Mouse (Mus musculus): Measurements from ENCODE around the gene Mblac2. TPM values are rescaled to one million over a fixed set of nuclear protein-coding genes. Genes with fewer than 3 reads are reported as not detected.

Gene Mblac2
- total and polyA plus RNA-seq, 3 experiments: 0.58 to 1.2 TPM; not detected in 1

GRCm38 (mm10) chr13:81675333-81675732, 35.8 kb upstream of the Mblac2 start:
- no peak overlapping the region for H3K27ac ChIP-seq (ENCODE audit: control insufficient read depth, low read depth, low read length)
- H3K9me3 ChIP-seq (replicated peaks; ENCODE audit: insufficient read depth, low read length): no peaks in the 10 kb centered on the region
- H3K27me3 ChIP-seq (ENCODE audit: control insufficient read depth in 1 of 2, insufficient read depth in 2 of 2, low read length in 2 of 2): no peaks in the 10 kb centered on the region
- peaks cover 0 to 15% of the 10 kb centered on the region in 2 experiments; a peak in 2 of 4 replicates for H3K36me3 ChIP-seq (ENCODE audit: control insufficient read depth in 1 of 2, insufficient read depth in 2 of 2, low read length in 2 of 2)
- H3K79me2 ChIP-seq (ENCODE audit: control insufficient read depth, insufficient read depth, low read length, poor library complexity): no peaks in the 10 kb centered on the region
- no peak overlapping the region for H3K9ac ChIP-seq (ENCODE audit: control insufficient read depth, low read depth, low read length, poor library complexity, severe bottlenecking)
- TF ChIP-seq ETS1 (IDR thresholded peaks at IDR 0.05; ENCODE audit: low read depth, low read length): no peak
- TF ChIP-seq ELF1 (IDR thresholded peaks at IDR 0.05; ENCODE audit: low read depth, low read length): no peak
- no peak for TF ChIP-seq BHLHE40 (IDR thresholded peaks at IDR 0.05; ENCODE audit: borderline replicate concordance, low read depth, low read length)
- TF ChIP-seq MAZ (IDR thresholded peaks at IDR 0.05; ENCODE audit: low read depth, low read length): no peak
- TF ChIP-seq TAL1 (IDR thresholded peaks at IDR 0.05; ENCODE audit: low read length): no peak
- TF ChIP-seq MAFK (IDR thresholded peaks at IDR 0.05; ENCODE audit: borderline replicate concordance, low read depth, low read length): no peak
- TF ChIP-seq POLR2AphosphoS2 (IDR thresholded peaks at IDR 0.05; ENCODE audit: low read length): no peak
- TF ChIP-seq RAD21 (IDR thresholded peaks at IDR 0.05; ENCODE audit: low read depth, low read length): no peak
- no peak for TF ChIP-seq CTCF (IDR thresholded peaks at IDR 0.05 in 2 of 3, conservative IDR thresholded peaks at IDR 0.05 in 1 of 3; ENCODE audit: control insufficient read depth in 1 of 3, insufficient read depth in 1 of 3, low read depth in 2 of 3, low read length in 3 of 3, poor library complexity in 1 of 3, severe bottlenecking in 1 of 3)
- H3K4me1 ChIP-seq (ENCODE audit: control insufficient read depth in 1 of 2, insufficient read depth in 2 of 2, low read length in 2 of 2): no peaks in the 10 kb centered on the region
- DNase-seq (ENCODE audit: low read depth, low spot score): no peak
- no peak overlapping the region for H3K4me3 ChIP-seq (ENCODE audit: control insufficient read depth in 1 of 2, insufficient read depth in 1 of 2, low read depth in 2 of 2, low read length in 2 of 2)

GRCm38 (mm10) chr13:81683107-81683506, 28.0 kb upstream of the Mblac2 start:
- peaks cover 2 to 9% of the 10 kb centered on the region in 2 experiments; a peak in 3 of 4 replicates for H3K36me3 ChIP-seq (ENCODE audit: control insufficient read depth in 1 of 2, insufficient read depth in 2 of 2, low read length in 2 of 2)
- H3K27ac ChIP-seq (ENCODE audit: control insufficient read depth, low read depth, low read length): no peak overlapping the region
- no peak overlapping the region for H3K4me3 ChIP-seq (ENCODE audit: control insufficient read depth in 1 of 2, insufficient read depth in 1 of 2, low read depth in 2 of 2, low read length in 2 of 2)
- DNase-seq (ENCODE audit: low read depth, low spot score): no peak
- H3K79me2 ChIP-seq (ENCODE audit: control insufficient read depth, insufficient read depth, low read length, poor library complexity): no peaks in the 10 kb centered on the region
- H3K9ac ChIP-seq (ENCODE audit: control insufficient read depth, low read depth, low read length, poor library complexity, severe bottlenecking): no peak overlapping the region
- H3K27me3 ChIP-seq (ENCODE audit: control insufficient read depth in 1 of 2, insufficient read depth in 2 of 2, low read length in 2 of 2): no peaks in the 10 kb centered on the region
- H3K9me3 ChIP-seq (replicated peaks; ENCODE audit: insufficient read depth, low read length): no peaks in the 10 kb centered on the region
- no peaks in the 10 kb centered on the region; a peak in 1 of 4 replicates for H3K4me1 ChIP-seq (ENCODE audit: control insufficient read depth in 1 of 2, insufficient read depth in 2 of 2, low read length in 2 of 2)
- no peak for TF ChIP-seq SMC3 (IDR thresholded peaks at IDR 0.05; ENCODE audit: low read depth, low read length)
- TF ChIP-seq MEF2A (IDR thresholded peaks at IDR 0.05; ENCODE audit: extremely low read depth, insufficient replicate concordance, low read depth, low read length, poor library complexity, severe bottlenecking): no peak
- no peak for TF ChIP-seq GABPA (IDR thresholded peaks at IDR 0.05; ENCODE audit: low read depth, low read length)
- TF ChIP-seq MYC (IDR thresholded peaks at IDR 0.05; ENCODE audit: low read depth, low read length): no peak
- TF ChIP-seq POLR2AphosphoS5 (IDR thresholded peaks at IDR 0.05; ENCODE audit: borderline replicate concordance, low read depth, low read length): no peak
- TF ChIP-seq POLR2AphosphoS2 (IDR thresholded peaks at IDR 0.05; ENCODE audit: low read length): no peak
- TF ChIP-seq HCFC1 (IDR thresholded peaks at IDR 0.05; ENCODE audit: low read depth, low read length): no peak
- TF ChIP-seq TCF12 (IDR thresholded peaks at IDR 0.05; ENCODE audit: low read depth, low read length): no peak
- TF ChIP-seq USF2 (IDR thresholded peaks at IDR 0.05; ENCODE audit: borderline replicate concordance in 1 of 2, insufficient read depth in 1 of 2, low read depth in 1 of 2, low read length in 2 of 2): no peak
